Mouse (Mus musculus): ENCODE results near the gene Hdgfl2.
"Not testable (repeated sequence)": the region's sequence is repeated elsewhere in the genome, so short reads cannot be mapped to it uniquely, and the experiment has no call there.

Hdgfl2 gene

GRCm38 (mm10) chr17:56065715-56066114 is 13.7 kb upstream of the Hdgfl2 start:
- not testable (repeated sequence) for DNase-seq

GRCm38 (mm10) chr17:56066451-56066850 is 13.0 kb upstream of the Hdgfl2 start:
- DNase-seq = no peak

GRCm38 (mm10) chr17:56069066-56069465 is 10.4 kb upstream of the Hdgfl2 start:
- no peak for DNase-seq

GRCm38 (mm10) chr17:56071126-56071525 is 8.3 kb upstream of the Hdgfl2 start:
- DNase-seq = no peak

GRCm38 (mm10) chr17:56072243-56072642 is 7.2 kb upstream of the Hdgfl2 start:
- no peak for DNase-seq

- peak; percentile 74 for DNase-seq
Observed at GRCm38 (mm10) chr17:56074097-56074826, 5.2 kb upstream of the Hdgfl2 start.

- peak; percentile 99 for DNase-seq
Observed at GRCm38 (mm10) chr17:56074827-56075208, 4.6 kb upstream of the Hdgfl2 start, which contains the start of gene Ubxn6. TSS of gene Ubxn6 (minus strand) at chr17:56075028.

GRCm38 (mm10) chr17:56077523-56077922 is 1.9 kb upstream of the Hdgfl2 start:
- DNase-seq = no peak

GRCm38 (mm10) chr17:56078361-56078760 is 1.1 kb upstream of the Hdgfl2 start:
- not testable (repeated sequence) for DNase-seq

- no peak for DNase-seq
Observed at GRCm38 (mm10) chr17:56079921-56080320, 487 bp downstream of the Hdgfl2 start.

GRCm38 (mm10) chr17:56080781-56081585 is 1.5 kb downstream of the Hdgfl2 start:
- peak; percentile 67 for DNase-seq

- DNase-seq = no peak
Observed at GRCm38 (mm10) chr17:56092312-56092711, 12.9 kb downstream of the Hdgfl2 start.

- DNase-seq = no peak
Observed at GRCm38 (mm10) chr17:56092794-56093193, 13.4 kb downstream of the Hdgfl2 start.

GRCm38 (mm10) chr17:56096883-56097282 is 17.4 kb downstream of the Hdgfl2 start:
- no peak for DNase-seq

GRCm38 (mm10) chr17:56098180-56098579 is 18.7 kb downstream of the Hdgfl2 start:
- DNase-seq = no peak

- DNase-seq = no peak
Observed at GRCm38 (mm10) chr17:56098711-56099572, 19.5 kb downstream of the Hdgfl2 start.

- no peak for DNase-seq
Observed at GRCm38 (mm10) chr17:56100811-56101210, 21.4 kb downstream of the Hdgfl2 start.

- no peak for DNase-seq
Observed at GRCm38 (mm10) chr17:56102158-56102557, 22.7 kb downstream of the Hdgfl2 start.

GRCm38 (mm10) chr17:56102927-56103326 is 23.5 kb downstream of the Hdgfl2 start:
- no peak for DNase-seq

- DNase-seq = no peak
Observed at GRCm38 (mm10) chr17:56103465-56104285, 24.2 kb downstream of the Hdgfl2 start.

- DNase-seq = not testable (repeated sequence)
Observed at GRCm38 (mm10) chr17:56104821-56105220, 25.4 kb downstream of the Hdgfl2 start.

GRCm38 (mm10) chr17:56106436-56106835 is 27.0 kb downstream of the Hdgfl2 start:
- DNase-seq = not testable (repeated sequence)

Data from right cerebral cortex, adult 18-20 months (tissue).